Mouse (Mus musculus): ENCODE measurements at regions not wholly inside any gene's neighbourhood (a gene's known extent, or its start where the extent isn't known, plus 50 kb on each side); places are given as distances from the start of the nearest gene placed in this dataset.
A peak's percentile ranks its signal among the peaks of the same experiment; 100 is the strongest.

DNA sequence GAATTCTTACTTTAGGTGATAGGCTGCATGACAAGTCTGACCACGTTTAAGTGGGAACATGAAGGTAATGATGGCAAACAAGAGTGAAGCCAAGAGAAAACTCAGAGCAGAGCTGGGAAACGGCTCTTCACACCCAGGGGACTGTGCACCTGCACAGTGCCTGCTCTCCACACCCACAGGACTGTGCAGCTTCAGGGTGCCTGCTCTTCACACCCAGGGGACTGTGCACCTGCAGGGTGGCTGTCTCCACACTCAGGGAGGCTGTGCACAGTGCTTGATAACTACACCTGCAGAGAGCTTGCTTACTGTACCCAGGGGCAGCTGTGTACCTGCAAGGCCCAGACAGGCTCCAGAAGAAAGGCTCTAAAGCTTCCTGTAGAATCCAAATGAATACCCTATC lies 133.5 kb upstream of the Irx6 start:
- Histone ChIP-seq H3K4me1 (ENCODE audit: insufficient read depth, low read length) (no peaks in the 10 kb centered on the region), H3K9me3 (ENCODE audit: low read length) (no peaks in the 10 kb centered on the region), H3K27me3 (ENCODE audit: insufficient read depth, low read length) (no peaks in the 10 kb centered on the region), H3K9ac (replicated peaks; ENCODE audit: low read length, poor library complexity, severe bottlenecking) (no peak overlapping the region), H3K27ac (ENCODE audit: low read depth, low read length) (no peak overlapping the region), H3K36me3 (ENCODE audit: insufficient read depth, low read length) (no peaks in the 10 kb centered on the region), H3K4me3 (ENCODE audit: low read depth, low read length) (no peak overlapping the region), H3K4me2 (ENCODE audit: low read depth, low read length, poor library complexity, severe bottlenecking) (no peak overlapping the region)
- 65% methylated on average over 2 of the region's 2 CpGs for WGBS
- no peak for TF ChIP-seq CTCF (IDR thresholded peaks at IDR 0.05)
- DNase-seq (ENCODE audit: low spot score) (no peak), ATAC-seq (ENCODE audit: low FRiP score) (no peak)

DNA sequence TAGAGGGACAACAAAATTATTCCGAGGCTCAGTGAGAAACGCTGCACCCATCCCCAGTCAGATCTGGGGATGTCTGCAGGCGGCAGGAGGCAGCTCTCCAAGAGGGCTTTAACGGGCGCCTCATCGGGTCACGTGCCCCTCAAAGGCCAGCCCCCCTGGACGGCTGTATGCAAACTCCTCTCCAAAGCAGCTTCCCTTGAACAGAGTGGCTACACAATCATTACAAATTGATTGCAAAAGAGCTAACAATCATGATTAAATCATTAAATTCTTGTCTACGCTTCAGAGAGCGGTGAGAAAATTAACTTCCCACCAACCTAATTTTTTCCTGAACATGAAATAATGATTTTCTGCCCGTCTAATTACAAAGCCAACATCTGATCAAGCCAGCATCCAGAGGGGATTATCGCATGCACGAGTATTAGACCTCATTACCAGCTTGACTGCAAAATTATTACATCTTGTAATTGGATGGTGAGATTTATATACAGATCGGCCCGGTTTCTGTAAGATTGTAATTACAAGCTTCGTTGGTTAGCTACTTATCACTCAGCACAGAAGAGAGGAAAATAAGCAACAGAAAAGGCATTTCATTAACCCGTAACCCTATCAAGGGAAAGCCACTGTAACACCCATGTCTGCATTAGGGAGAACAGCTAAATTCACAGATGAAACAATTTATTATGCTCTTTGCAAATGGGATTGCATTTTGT lies 128.6 kb upstream of the Irx6 start:
- WGBS, result 19% methylated on average over 17 of the region's 17 CpGs
- H3K36me3 ChIP-seq (ENCODE audit: insufficient read depth, low read length), result no peaks in the 10 kb centered on the region

DNA sequence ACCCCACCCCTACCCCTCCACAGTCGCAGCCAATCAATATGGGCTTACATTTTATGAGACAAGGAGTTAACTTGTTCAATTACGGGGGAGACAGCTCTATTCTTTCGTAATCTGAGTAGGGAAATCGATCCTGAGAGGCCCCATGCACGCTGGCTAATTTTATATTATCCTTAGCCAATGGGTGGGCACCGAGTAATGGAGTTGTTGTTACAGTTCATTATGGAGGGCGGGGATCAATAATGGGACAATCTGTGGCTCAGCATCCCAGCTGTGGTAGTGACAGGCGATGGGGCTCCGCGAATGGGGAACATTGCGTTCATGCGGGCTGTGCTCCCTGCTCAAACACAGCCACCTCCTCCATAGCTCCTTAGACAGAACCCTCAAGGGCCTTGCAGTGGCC lies 118.9 kb upstream of the Irx6 start:
- no peak overlapping the region for H3K4me3 ChIP-seq (ENCODE audit: low read depth, low read length)
- ATAC-seq (ENCODE audit: low FRiP score) (no peak), DNase-seq (ENCODE audit: low spot score) (no peak)
- no peak for TF ChIP-seq CTCF (IDR thresholded peaks at IDR 0.05)
- no peak overlapping the region for H3K4me2 ChIP-seq (ENCODE audit: low read depth, low read length, poor library complexity, severe bottlenecking)
- H3K9ac ChIP-seq (replicated peaks; ENCODE audit: low read length, poor library complexity, severe bottlenecking), result no peak overlapping the region
- H3K9me3 ChIP-seq (ENCODE audit: low read length), result no peaks in the 10 kb centered on the region
- no peak overlapping the region for H3K27ac ChIP-seq (ENCODE audit: low read depth, low read length)
- H3K4me1 ChIP-seq (ENCODE audit: insufficient read depth, low read length), result no peaks in the 10 kb centered on the region
- whole genome bisulfite sequencing, result 69% methylated on average over 12 of the region's 12 CpGs
- no peaks in the 10 kb centered on the region for H3K27me3 ChIP-seq (ENCODE audit: insufficient read depth, low read length)
- no peaks in the 10 kb centered on the region for H3K36me3 ChIP-seq (ENCODE audit: insufficient read depth, low read length)

More for the DNA sequence above, 128.6 kb upstream of the Irx6 start:
- no peaks in the 10 kb centered on the region for H3K9me3 ChIP-seq (ENCODE audit: low read length)
- DNase-seq (ENCODE audit: low spot score) (peak; percentile 58), ATAC-seq (ENCODE audit: low FRiP score) (no peak)
- no peaks in the 10 kb centered on the region for H3K4me1 ChIP-seq (ENCODE audit: insufficient read depth, low read length)
- no peak overlapping the region for H3K9ac ChIP-seq (replicated peaks; ENCODE audit: low read length, poor library complexity, severe bottlenecking)
- H3K4me2 ChIP-seq (ENCODE audit: low read depth, low read length, poor library complexity, severe bottlenecking), result no peak overlapping the region
- no peak for TF ChIP-seq CTCF (IDR thresholded peaks at IDR 0.05)
- no peak overlapping the region for H3K4me3 ChIP-seq (ENCODE audit: low read depth, low read length)
- H3K27ac ChIP-seq (ENCODE audit: low read depth, low read length), result no peak overlapping the region
- no peaks in the 10 kb centered on the region for H3K27me3 ChIP-seq (ENCODE audit: insufficient read depth, low read length)

DNA sequence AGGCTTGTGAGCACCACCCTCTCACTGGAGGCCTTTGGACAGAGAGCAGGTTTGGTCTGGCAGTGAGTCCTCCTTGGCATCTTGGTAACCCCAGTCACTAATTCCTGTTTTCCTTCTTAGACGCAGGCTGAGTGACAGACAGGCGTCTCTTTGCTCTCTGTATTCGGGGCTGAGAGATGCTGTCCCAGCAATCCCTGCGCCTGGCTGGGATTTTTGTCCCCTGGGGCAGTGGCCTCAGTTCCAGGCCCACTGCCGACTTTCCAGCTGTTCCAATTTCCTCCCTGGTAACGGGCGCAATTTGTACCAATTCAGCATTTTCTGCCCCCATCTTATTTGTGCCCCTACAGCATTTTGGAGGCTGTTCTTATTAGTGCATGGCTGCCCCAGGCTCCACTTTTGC lies 118.5 kb upstream of the Irx6 start:
- Histone ChIP-seq H3K4me1 (ENCODE audit: insufficient read depth, low read length) (no peaks in the 10 kb centered on the region), H3K27ac (ENCODE audit: low read depth, low read length) (no peak overlapping the region), H3K27me3 (ENCODE audit: insufficient read depth, low read length) (no peaks in the 10 kb centered on the region), H3K36me3 (ENCODE audit: insufficient read depth, low read length) (no peaks in the 10 kb centered on the region), H3K9ac (replicated peaks; ENCODE audit: low read length, poor library complexity, severe bottlenecking) (no peak overlapping the region), H3K4me3 (ENCODE audit: low read depth, low read length) (no peak overlapping the region), H3K9me3 (ENCODE audit: low read length) (no peaks in the 10 kb centered on the region), H3K4me2 (ENCODE audit: low read depth, low read length, poor library complexity, severe bottlenecking) (no peak overlapping the region)
- ATAC-seq (ENCODE audit: low FRiP score) (no peak), DNase-seq (ENCODE audit: low spot score) (no peak)
- 41% methylated on average over 7 of the region's 7 CpGs for WGBS
- no peak for TF ChIP-seq CTCF (IDR thresholded peaks at IDR 0.05)

DNA sequence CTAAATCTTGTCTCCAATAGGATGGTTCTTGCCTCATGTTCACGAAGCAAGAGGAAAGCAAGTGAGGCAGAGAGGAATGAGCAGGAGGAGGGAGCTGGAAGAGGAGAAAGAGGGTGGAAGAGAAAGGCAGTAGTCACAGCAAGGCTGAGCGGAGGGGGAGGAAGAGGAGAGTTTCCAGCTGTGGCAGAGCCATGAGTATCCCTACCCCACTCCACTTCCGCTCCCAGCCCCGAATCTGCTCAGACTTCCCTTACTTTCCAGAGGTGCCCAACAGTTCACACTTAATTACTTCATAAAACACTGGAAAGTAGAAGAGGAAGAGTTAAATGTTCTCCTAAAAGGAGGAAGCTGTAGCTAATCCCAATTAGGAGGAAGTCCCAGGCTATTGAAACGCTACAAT lies 111.6 kb upstream of the Irx6 start:
- TF ChIP-seq CTCF (IDR thresholded peaks at IDR 0.05), result no peak
- Histone ChIP-seq H3K27me3 (ENCODE audit: insufficient read depth, low read length) (no peaks in the 10 kb centered on the region), H3K4me3 (ENCODE audit: low read depth, low read length) (no peak overlapping the region), H3K9ac (replicated peaks; ENCODE audit: low read length, poor library complexity, severe bottlenecking) (no peak overlapping the region), H3K4me2 (ENCODE audit: low read depth, low read length, poor library complexity, severe bottlenecking) (no peak overlapping the region), H3K4me1 (ENCODE audit: insufficient read depth, low read length) (no peaks in the 10 kb centered on the region), H3K36me3 (ENCODE audit: insufficient read depth, low read length) (no peaks in the 10 kb centered on the region), H3K9me3 (ENCODE audit: low read length) (no peaks in the 10 kb centered on the region), H3K27ac (ENCODE audit: low read depth, low read length) (no peak overlapping the region)
- DNase-seq (ENCODE audit: low spot score) (no peak), ATAC-seq (ENCODE audit: low FRiP score) (no peak)
- WGBS, result 78% methylated on average over 5 of the region's 5 CpGs

DNA sequence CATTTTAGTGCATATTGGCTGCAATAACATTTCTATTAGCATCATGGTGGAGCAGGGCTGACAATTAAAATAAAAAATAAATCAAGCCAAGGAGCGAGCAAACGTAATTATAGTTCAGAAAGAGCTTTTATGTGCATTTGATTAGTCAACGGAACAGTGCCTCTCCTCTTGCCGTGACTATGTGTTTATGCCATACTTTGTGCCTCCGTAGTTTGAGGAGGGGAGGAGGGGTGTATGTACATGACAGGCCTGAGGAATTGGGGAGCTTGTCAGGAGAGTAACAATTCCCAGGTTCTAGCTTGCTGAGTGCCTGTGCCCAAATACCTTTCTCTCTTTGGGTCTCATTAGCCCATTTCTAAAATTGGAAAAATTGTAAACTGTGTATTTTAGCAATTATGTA lies 111.1 kb upstream of the Irx6 start:
- no peak for DNase-seq (ENCODE audit: low spot score)
- Histone ChIP-seq H3K36me3 (ENCODE audit: insufficient read depth, low read length) (no peaks in the 10 kb centered on the region), H3K4me3 (ENCODE audit: low read depth, low read length) (no peak overlapping the region), H3K9ac (replicated peaks; ENCODE audit: low read length, poor library complexity, severe bottlenecking) (no peak overlapping the region), H3K9me3 (ENCODE audit: low read length) (no peaks in the 10 kb centered on the region), H3K27me3 (ENCODE audit: insufficient read depth, low read length) (no peaks in the 10 kb centered on the region), H3K27ac (ENCODE audit: low read depth, low read length) (no peak overlapping the region), H3K4me1 (ENCODE audit: insufficient read depth, low read length) (no peaks in the 10 kb centered on the region), H3K4me2 (ENCODE audit: low read depth, low read length, poor library complexity, severe bottlenecking) (no peak overlapping the region)
- TF ChIP-seq CTCF (IDR thresholded peaks at IDR 0.05), result no peak
- WGBS, result 71% methylated on average over 5 of the region's 5 CpGs
- no peak for ATAC-seq (ENCODE audit: low FRiP score)
